In genomic region chr19:50534031-50534430, GRCm38 (mm10) we compare ENCODE assay signal across 14 mouse cellular contexts.
"Had no signal": no experiment of that assay in that cellular context is flagged by ENCODE, and none has a peak within 500 bp of the region (broad histone marks: within the 10 kb centered on the region; RNA-seq: fewer than 3 reads in every experiment).

No protein-coding gene starts in this region.

- H3K9ac ChIP-seq: liver, embryonic 14.5 days; lung, embryonic 14.5 days; midbrain, embryonic 12.5 days; neural tube, embryonic 12.5 days; stomach, embryonic 15.5 days had no signal

- H3K36me3 ChIP-seq: midbrain, embryonic 12.5 days; neural tube, embryonic 12.5 days; stomach, embryonic 15.5 days had no signal

- H3K27ac ChIP-seq: liver, embryonic 14.5 days; midbrain, embryonic 12.5 days; neural tube, embryonic 12.5 days; stomach, embryonic 15.5 days; stomach, postnatal 0 days had no signal

- DNase-seq: lung, adult 18-20 months; lung, embryonic 14.5 days; lung, postnatal 10 days; lung, postnatal 4 days; midbrain, embryonic 14.5 days; right cerebral cortex, postnatal 14 days; thymus, adult 2 months; thymus, postnatal 25 days; thymus, postnatal 4 days had no signal

- H3K9me3 ChIP-seq: midbrain, embryonic 12.5 days; neural tube, embryonic 12.5 days; stomach, embryonic 15.5 days had no signal

- H3K27me3 ChIP-seq: midbrain, embryonic 12.5 days; neural tube, embryonic 12.5 days; stomach, embryonic 15.5 days had no signal

- H3K4me1 ChIP-seq: neural tube, embryonic 12.5 days; stomach, embryonic 15.5 days had no signal

- H3K4me2 ChIP-seq: lung, embryonic 14.5 days; midbrain, embryonic 12.5 days; neural tube, embryonic 12.5 days; stomach, embryonic 15.5 days had no signal

- H3K4me3 ChIP-seq: midbrain, embryonic 12.5 days; neural tube, embryonic 12.5 days; stomach, embryonic 15.5 days had no signal
